Mouse (Mus musculus): ENCODE data around the gene Myl12a.

GRCm38 (mm10) chr17:71017457-71017998 lies 14.8 kb upstream of the Myl12a start:
- TF ChIP-seq POLR2A (IDR thresholded peaks at IDR 0.05; ENCODE audit: borderline replicate concordance, control insufficient read depth, low read depth, low read length) (no peak), CTCF (IDR thresholded peaks at IDR 0.05; ENCODE audit: control insufficient read depth, insufficient read depth, low read length) (no peak)

Data from bone marrow, adult 2 months (tissue).